Mouse (Mus musculus): Measurements from ENCODE around the gene Kdm5a. TPM values are rescaled to one million over a fixed set of nuclear protein-coding genes. Genes with fewer than 3 reads are reported as not detected.

Gene Kdm5a
- polyA plus RNA-seq, 1 experiment from 2014 or later: 63.4 TPM

GRCm38 (mm10) chr6:120392811-120393210 is 28.9 kb downstream of the Kdm5a start:
- no peak for ATAC-seq (replicated peaks; ENCODE audit: low FRiP score)
- H3K9ac ChIP-seq (ENCODE audit: low read depth, low read length): no peak overlapping the region
- WGBS: 82% methylated on average over 2 of the region's 2 CpGs
- peaks cover 29% of the 10 kb centered on the region for H3K36me3 ChIP-seq (ENCODE audit: control insufficient read depth, insufficient read depth, low read length)
- no peaks in the 10 kb centered on the region for H3K9me3 ChIP-seq (ENCODE audit: control insufficient read depth, low read length)
- H3K4me1 ChIP-seq (replicated peaks; ENCODE audit: control insufficient read depth, insufficient read depth, low read length): no peaks in the 10 kb centered on the region
- no peaks in the 10 kb centered on the region for H3K27me3 ChIP-seq (replicated peaks; ENCODE audit: control insufficient read depth, insufficient read depth, low read length)
- DNase-seq (ENCODE audit: low spot score): no peak
- H3K4me2 ChIP-seq: no peak overlapping the region
- H3K4me3 ChIP-seq (ENCODE audit: low read depth, low read length): no peak overlapping the region
- no peak overlapping the region for H3K27ac ChIP-seq (ENCODE audit: low read depth, low read length)

GRCm38 (mm10) chr6:120395622-120396345 is 31.9 kb downstream of the Kdm5a start:
- Histone ChIP-seq H3K4me2 (no peak overlapping the region), H3K4me1 (replicated peaks; ENCODE audit: control insufficient read depth, insufficient read depth, low read length) (no peaks in the 10 kb centered on the region), H3K27ac (ENCODE audit: low read depth, low read length) (no peak overlapping the region), H3K9me3 (ENCODE audit: control insufficient read depth, low read length) (no peaks in the 10 kb centered on the region), H3K4me3 (ENCODE audit: low read depth, low read length) (no peak overlapping the region), H3K36me3 (ENCODE audit: control insufficient read depth, insufficient read depth, low read length) (peaks cover 28% of the 10 kb centered on the region), H3K9ac (ENCODE audit: low read depth, low read length) (no peak overlapping the region), H3K27me3 (replicated peaks; ENCODE audit: control insufficient read depth, insufficient read depth, low read length) (no peaks in the 10 kb centered on the region)
- 91% methylated on average over 5 of the region's 5 CpGs for WGBS
- DNase-seq (ENCODE audit: low spot score): no peak
- ATAC-seq (replicated peaks; ENCODE audit: low FRiP score): no peak

GRCm38 (mm10) chr6:120403936-120404335 is 40.0 kb downstream of the Kdm5a start:
- H3K4me3 ChIP-seq (ENCODE audit: low read depth, low read length): no peak overlapping the region
- 93% methylated on average over 1 of the region's 1 CpGs for WGBS
- no peak overlapping the region for H3K4me2 ChIP-seq
- peaks cover 26% of the 10 kb centered on the region for H3K36me3 ChIP-seq (ENCODE audit: control insufficient read depth, insufficient read depth, low read length)
- H3K4me1 ChIP-seq (replicated peaks; ENCODE audit: control insufficient read depth, insufficient read depth, low read length): no peaks in the 10 kb centered on the region
- no peak for ATAC-seq (replicated peaks; ENCODE audit: low FRiP score)
- H3K9me3 ChIP-seq (ENCODE audit: control insufficient read depth, low read length): no peaks in the 10 kb centered on the region
- H3K27ac ChIP-seq (ENCODE audit: low read depth, low read length): no peak overlapping the region
- DNase-seq (ENCODE audit: low spot score): no peak
- no peaks in the 10 kb centered on the region for H3K27me3 ChIP-seq (replicated peaks; ENCODE audit: control insufficient read depth, insufficient read depth, low read length)
- no peak overlapping the region for H3K9ac ChIP-seq (ENCODE audit: low read depth, low read length)

- peaks cover 27% of the 10 kb centered on the region for H3K36me3 ChIP-seq (ENCODE audit: control insufficient read depth, insufficient read depth, low read length)
- H3K9me3 ChIP-seq (ENCODE audit: control insufficient read depth, low read length): no peaks in the 10 kb centered on the region
- DNase-seq (ENCODE audit: low spot score) (no peak), ATAC-seq (replicated peaks; ENCODE audit: low FRiP score) (no peak)
- no peak overlapping the region for H3K4me3 ChIP-seq (ENCODE audit: low read depth, low read length)
- no peak overlapping the region for H3K27ac ChIP-seq (ENCODE audit: low read depth, low read length)
- no peak overlapping the region for H3K4me2 ChIP-seq
- no peaks in the 10 kb centered on the region for H3K27me3 ChIP-seq (replicated peaks; ENCODE audit: control insufficient read depth, insufficient read depth, low read length)
- H3K9ac ChIP-seq (ENCODE audit: low read depth, low read length): no peak overlapping the region
- no peaks in the 10 kb centered on the region for H3K4me1 ChIP-seq (replicated peaks; ENCODE audit: control insufficient read depth, insufficient read depth, low read length)
- WGBS: 93% methylated on average over 3 of the region's 3 CpGs
Measured at GRCm38 (mm10) chr6:120438161-120438560, 74.2 kb downstream of the Kdm5a start.

- H3K27ac ChIP-seq (ENCODE audit: low read depth, low read length): no peak overlapping the region
- no peak overlapping the region for H3K9ac ChIP-seq (ENCODE audit: low read depth, low read length)
- H3K36me3 ChIP-seq (ENCODE audit: control insufficient read depth, insufficient read depth, low read length): peaks cover 18% of the 10 kb centered on the region
- H3K27me3 ChIP-seq (replicated peaks; ENCODE audit: control insufficient read depth, insufficient read depth, low read length): no peaks in the 10 kb centered on the region
- DNase-seq (ENCODE audit: low spot score) (no peak), ATAC-seq (replicated peaks; ENCODE audit: low FRiP score) (no peak)
- H3K4me1 ChIP-seq (replicated peaks; ENCODE audit: control insufficient read depth, insufficient read depth, low read length): no peaks in the 10 kb centered on the region
- H3K9me3 ChIP-seq (ENCODE audit: control insufficient read depth, low read length): no peaks in the 10 kb centered on the region
- 91% methylated on average over 4 of the region's 4 CpGs for WGBS
- H3K4me2 ChIP-seq: no peak overlapping the region
- H3K4me3 ChIP-seq (ENCODE audit: low read depth, low read length): no peak overlapping the region
Measured at GRCm38 (mm10) chr6:120442171-120442749, 78.3 kb downstream of the Kdm5a start.

- Histone ChIP-seq H3K4me2 (no peak overlapping the region), H3K27me3 (replicated peaks; ENCODE audit: control insufficient read depth, insufficient read depth, low read length) (no peaks in the 10 kb centered on the region), H3K4me1 (replicated peaks; ENCODE audit: control insufficient read depth, insufficient read depth, low read length) (no peaks in the 10 kb centered on the region), H3K27ac (ENCODE audit: low read depth, low read length) (no peak overlapping the region), H3K36me3 (ENCODE audit: control insufficient read depth, insufficient read depth, low read length) (peaks cover 16% of the 10 kb centered on the region), H3K9ac (ENCODE audit: low read depth, low read length) (no peak overlapping the region), H3K9me3 (ENCODE audit: control insufficient read depth, low read length) (no peaks in the 10 kb centered on the region), H3K4me3 (ENCODE audit: low read depth, low read length) (no peak overlapping the region)
- WGBS: 86% methylated on average over 14 of the region's 14 CpGs
- no peak for DNase-seq (ENCODE audit: low spot score)
- no peak for ATAC-seq (replicated peaks; ENCODE audit: low FRiP score)
Measured at GRCm38 (mm10) chr6:120443363-120444355, 79.7 kb downstream of the Kdm5a start.

GRCm38 (mm10) chr6:120450208-120450607 is 86.3 kb downstream of the Kdm5a start:
- H3K9ac ChIP-seq (ENCODE audit: low read depth, low read length): no peak overlapping the region
- ATAC-seq (replicated peaks; ENCODE audit: low FRiP score) (no peak), DNase-seq (ENCODE audit: low spot score) (no peak)
- H3K27ac ChIP-seq (ENCODE audit: low read depth, low read length): no peak overlapping the region
- 76% methylated on average over 3 of the region's 3 CpGs for WGBS
- H3K4me1 ChIP-seq (replicated peaks; ENCODE audit: control insufficient read depth, insufficient read depth, low read length): peaks cover 7% of the 10 kb centered on the region; the same call in 1 of the 2 replicates
- H3K4me2 ChIP-seq: no peak overlapping the region
- no peaks in the 10 kb centered on the region for H3K27me3 ChIP-seq (replicated peaks; ENCODE audit: control insufficient read depth, insufficient read depth, low read length)
- H3K36me3 ChIP-seq (ENCODE audit: control insufficient read depth, insufficient read depth, low read length): no peaks in the 10 kb centered on the region; the same call in 1 of the 2 replicates
- no peak overlapping the region for H3K4me3 ChIP-seq (ENCODE audit: low read depth, low read length)
- no peaks in the 10 kb centered on the region for H3K9me3 ChIP-seq (ENCODE audit: control insufficient read depth, low read length)

- no peaks in the 10 kb centered on the region for H3K9me3 ChIP-seq (ENCODE audit: control insufficient read depth, low read length)
- H3K4me3 ChIP-seq (ENCODE audit: low read depth, low read length): no peak overlapping the region
- no peak overlapping the region for H3K9ac ChIP-seq (ENCODE audit: low read depth, low read length)
- no peaks in the 10 kb centered on the region for H3K27me3 ChIP-seq (replicated peaks; ENCODE audit: control insufficient read depth, insufficient read depth, low read length)
- no peak overlapping the region for H3K4me2 ChIP-seq
- no peaks in the 10 kb centered on the region for H3K36me3 ChIP-seq (ENCODE audit: control insufficient read depth, insufficient read depth, low read length)
- no peak for DNase-seq (ENCODE audit: low spot score)
- ATAC-seq (replicated peaks; ENCODE audit: low FRiP score): no peak
- WGBS: 54% methylated on average over 11 of the region's 11 CpGs
- H3K27ac ChIP-seq (ENCODE audit: low read depth, low read length): no peak overlapping the region
- H3K4me1 ChIP-seq (replicated peaks; ENCODE audit: control insufficient read depth, insufficient read depth, low read length): peaks cover 7% of the 10 kb centered on the region; the same call in 1 of the 2 replicates
Measured at GRCm38 (mm10) chr6:120452384-120453102, 88.6 kb downstream of the Kdm5a start.

Measured in liver, embryonic 11.5 days (tissue).